Comparison of ENCODE assay signal across 9 mouse cellular contexts in genomic region chr4:142098303-142098702, GRCm38 (mm10). TPM values are rescaled to one million over a fixed set of nuclear protein-coding genes. Genes with fewer than 3 reads are reported as not detected.
DNase-seq lines count a peak whose midpoint lies in the region; ATAC-seq and TF ChIP-seq lines count a peak whose summit lies in the region.
"Had no signal": no experiment of that assay in that cellular context is flagged by ENCODE, and none has a peak within 500 bp of the region (broad histone marks: within the 10 kb centered on the region; RNA-seq: fewer than 3 reads in every experiment).

No protein-coding gene starts in this region.

- no peak overlapping the region for H3K4me3 ChIP-seq in intestine, postnatal 0 days (ENCODE audit: low read depth, low read length)
- H3K4me3 ChIP-seq: myocyte had no signal

- no peak overlapping the region for H3K27ac ChIP-seq in intestine, postnatal 0 days (ENCODE audit: low read depth, low read length)

- intact Hi-C loops in left cerebral cortex, postnatal 36 days (cut with DNase I): loop anchor here (1.0 kb wide), 1 partner anchor 93 kb away; no protein-coding TSS in a partner anchor

- H3K9me3 ChIP-seq in intestine, postnatal 0 days (ENCODE audit: control insufficient read depth): no peaks in the 10 kb centered on the region

- peak; percentile 88 for TF ChIP-seq CTCF in intestine, postnatal 0 days (IDR thresholded peaks at IDR 0.05; ENCODE audit: low read depth)

- H3K4me2 ChIP-seq in intestine, postnatal 0 days (replicated peaks; ENCODE audit: low read depth): peak overlapping the region; percentile 55

- H3K27me3 ChIP-seq in intestine, postnatal 0 days (replicated peaks; ENCODE audit: control insufficient read depth, insufficient read depth, low read length): no peaks in the 10 kb centered on the region

- ATAC-seq in intestine, postnatal 0 days: peak; percentile 42; the same call in 1 of the 2 replicates
- ATAC-seq in megakaryocyte-erythroid progenitor cell, adult 5-6 weeks (replicated peaks; ENCODE audit: low FRiP score, low TSS enrichment, poor library complexity, severe bottlenecking): peak; percentile 81
- ATAC-seq in inflammation-experienced regulatory T-cells, adult 6 months: no peak

- no peak overlapping the region for H3K9ac ChIP-seq in intestine, postnatal 0 days (ENCODE audit: low read depth, low read length)

- peak; percentile 53 to 69 for DNase-seq in adrenal gland, postnatal 4 days (ENCODE audit: low spot score in 2 of 2)
- peak; percentile 58 for DNase-seq in embryo, embryonic 11.5 days (ENCODE audit: low read depth, low spot score)
- DNase-seq in gastrocnemius, postnatal 25 days: peak; percentile 58
- DNase-seq in left cerebral cortex, postnatal 36 days (ENCODE audit: low spot score in 2 of 2): peak; percentile 58 to 75
- peak; percentile 13 for DNase-seq in spleen, adult 12 weeks (ENCODE audit: low spot score)

- 0 out of 2 replicates have a peak, but pooled peaks cover 3% of the 10 kb centered on the region for H3K4me1 ChIP-seq in intestine, postnatal 0 days (replicated peaks; ENCODE audit: control insufficient read depth, insufficient read depth, low read length)

- no peaks in the 10 kb centered on the region for H3K36me3 ChIP-seq in intestine, postnatal 0 days (ENCODE audit: control insufficient read depth, insufficient read depth)

- 6% methylated on average over 8 of the region's 8 CpGs for WGBS in intestine, postnatal 0 days

RNA-seq across cellular contexts. Expression of gene Tmem51, which starts 14.2 kb away (rescaled TPM):
- total RNA-seq in adrenal gland, postnatal 4 days (2021): 10 to 100 TPM in 1 of 2 experiments, 1 to 10 TPM in 1; 7.8 to 11.3 TPM
- total RNA-seq in gastrocnemius, postnatal 25 days (2021): 1 to 10 TPM in 1 of 2 experiments, under 1 TPM in 1; 0.61 to 1.2 TPM
- polyA plus RNA-seq in intestine, postnatal 0 days (2015; fragmentation: Nextera tagmentation; extraction: Ambion mirVana): 212 and 256 TPM in 2 replicates
- 1 to 10 TPM; 4.8 to 5.4 TPM for total RNA-seq in left cerebral cortex, postnatal 36 days (2021)
- 0.42 TPM in 1 of 2 replicates, not detected in the other for total RNA-seq in megakaryocyte-erythroid progenitor cell, adult 5-6 weeks (2014; fragmentation: Nextera tagmentation)
- total RNA-seq in megakaryocyte-erythroid progenitor cell, adult 5-6 weeks (2017): not detected in 2 replicates
- polyA plus RNA-seq in inflammation-experienced regulatory T-cells, adult 6 months (2017; shearing (Covaris generic)): 1 to 10 TPM in 1 of 3 experiments, under 1 TPM in 2; 0.17 to 1.4 (median 0.50) TPM
- polyA plus RNA-seq: myocyte had no signal

Comparison
In these comparisons a context has a peak if more than half of its experiments do, and no peak if none do; other contexts are left out.
1. DNase-seq: peak in every context shown above with its lines; median percentile 66 in left cerebral cortex, postnatal 36 days; 61 in adrenal gland, postnatal 4 days; 58 in embryo, embryonic 11.5 days; 58 in gastrocnemius, postnatal 25 days; 13 in spleen, adult 12 weeks.